Mouse (Mus musculus): ENCODE data around the gene Hunk.

GRCm38 (mm10) chr16:90546591-90546990 is 160.8 kb downstream of the Hunk start:
- TF ChIP-seq ZNF384 (IDR thresholded peaks at IDR 0.05; ENCODE audit: low read depth, low read length) = no peak
- no peak for TF ChIP-seq USF1 (IDR thresholded peaks at IDR 0.05; ENCODE audit: low read depth, low read length)
- TF ChIP-seq USF2 (IDR thresholded peaks at IDR 0.05; ENCODE audit: borderline replicate concordance in 1 of 2, insufficient read depth in 1 of 2, low read depth in 1 of 2, low read length in 2 of 2) = no peak

All from MEL (cell line).